In genomic region chr14:121608522-121608921, GRCm38 (mm10) we compare ENCODE assay signal across 16 mouse cellular contexts.
A peak's percentile ranks its signal among the peaks of the same experiment; 100 is the strongest.
DNase-seq lines count a peak whose midpoint lies in the region; ATAC-seq and TF ChIP-seq lines count a peak whose summit lies in the region.
"Had no signal": no experiment of that assay in that cellular context is flagged by ENCODE, and none has a peak within 500 bp of the region (broad histone marks: within the 10 kb centered on the region; RNA-seq: fewer than 3 reads in every experiment).

No protein-coding gene starts in this region.

- H3K27me3 ChIP-seq in heart, embryonic 15.5 days: no peaks in the 10 kb centered on the region
- no peaks in the 10 kb centered on the region for H3K27me3 ChIP-seq in embryonic facial prominence, embryonic 10.5 days (replicated peaks; ENCODE audit: low read depth, poor library complexity, severe bottlenecking)
- H3K27me3 ChIP-seq: CH12.LX; stomach, embryonic 15.5 days had no signal

- no peaks in the 10 kb centered on the region for H3K9me3 ChIP-seq in heart, embryonic 15.5 days (replicated peaks)
- no peaks in the 10 kb centered on the region for H3K9me3 ChIP-seq in embryonic facial prominence, embryonic 10.5 days
- H3K9me3 ChIP-seq: stomach, embryonic 15.5 days had no signal

- H3K36me3 ChIP-seq in heart, embryonic 15.5 days: no peaks in the 10 kb centered on the region
- no peaks in the 10 kb centered on the region for H3K36me3 ChIP-seq in embryonic facial prominence, embryonic 10.5 days (replicated peaks)
- H3K36me3 ChIP-seq: stomach, embryonic 15.5 days had no signal

- no peak overlapping the region for H3K4me3 ChIP-seq in heart, embryonic 15.5 days
- no peak overlapping the region for H3K4me3 ChIP-seq in lung, adult 2 months (replicated peaks; ENCODE audit: extremely low read depth, low read depth, low read length)
- H3K4me3 ChIP-seq in embryonic facial prominence, embryonic 10.5 days: peak overlapping the region; percentile 36; the same call in 1 of the 2 replicates
- H3K4me3 ChIP-seq: stomach, embryonic 15.5 days had no signal

- 19% methylated on average over 5 of the region's 5 CpGs for WGBS in heart, embryonic 15.5 days
- WGBS in lung, adult 2 months: 41% methylated on average over 5 of the region's 5 CpGs
- 11% methylated on average over 5 of the region's 5 CpGs for WGBS in embryonic facial prominence, embryonic 10.5 days

- ATAC-seq in heart, embryonic 15.5 days (replicated peaks; ENCODE audit: insufficient number of reproducible peaks, insufficient read depth, low FRiP score, low read depth): no peak
- ATAC-seq: activated CD4-positive, CD25-positive, alpha-beta regulatory T cell, adult 4 months had no signal

- TF ChIP-seq POLR2A in lung, adult 2 months (IDR thresholded peaks at IDR 0.05; ENCODE audit: borderline replicate concordance, extremely low read depth, low read depth, low read length): no peak

- H3K4me2 ChIP-seq in heart, embryonic 15.5 days: peak overlapping the region; percentile 12; the same call in 1 of the 2 replicates
- H3K4me2 ChIP-seq: stomach, embryonic 15.5 days had no signal

- no peak overlapping the region for H3K9ac ChIP-seq in heart, embryonic 15.5 days
- H3K9ac ChIP-seq: stomach, embryonic 15.5 days had no signal

- no peak overlapping the region for H3K27ac ChIP-seq in heart, embryonic 15.5 days
- H3K27ac ChIP-seq in embryonic facial prominence, embryonic 10.5 days (replicated peaks): peak overlapping the region; percentile 62; the same call in 1 of the 2 replicates
- H3K27ac ChIP-seq: stomach, embryonic 15.5 days had no signal

- TF ChIP-seq CTCF in lung, adult 2 months (IDR thresholded peaks at IDR 0.05; ENCODE audit: insufficient read depth, low read length): no peak

- DNase-seq in heart, adult 18-20 months: no peak
- DNase-seq in lung, postnatal 36 days: peak; percentile 58
- DNase-seq in lung, adult 2 months: no peak
- DNase-seq in embryonic facial prominence, embryonic 10.5 days (ENCODE audit: low spot score): peak; percentile 37
- DNase-seq in urinary bladder, postnatal 36 days (ENCODE audit: low spot score in 2 of 2): no peak
- DNase-seq in adrenal gland, adult 8-10 months: no peak
- DNase-seq: cerebellum, adult 2 months; kidney, adult 18-20 months; layer of hippocampus, adult 9-11 months; liver; right cerebral cortex, postnatal 4 days; thymus, postnatal 4 days had no signal

- H3K4me1 ChIP-seq in heart, embryonic 15.5 days (replicated peaks): peaks cover 10% of the 10 kb centered on the region; the same call in 1 of the 2 replicates
- H3K4me1 ChIP-seq in lung, adult 2 months (ENCODE audit: control insufficient read depth, insufficient read depth, low read length): peaks cover 3% of the 10 kb centered on the region; the same call in 1 of the 2 replicates
- peaks cover 12% of the 10 kb centered on the region for H3K4me1 ChIP-seq in embryonic facial prominence, embryonic 10.5 days
- H3K4me1 ChIP-seq: stomach, embryonic 15.5 days had no signal

Comparison
In these comparisons a context has a peak if more than half of its experiments do, and no peak if none do; other contexts are left out.
1. DNase-seq: peak in lung, postnatal 36 days (single experiment) and embryonic facial prominence, embryonic 10.5 days (single experiment); none in heart, adult 18-20 months (0 of 2), lung, adult 2 months (single experiment), urinary bladder, postnatal 36 days (0 of 2) and adrenal gland, adult 8-10 months (single experiment).